Mouse (Mus musculus): ENCODE measurements around the gene Sorcs1.

The Sorcs1 gene

DNA sequence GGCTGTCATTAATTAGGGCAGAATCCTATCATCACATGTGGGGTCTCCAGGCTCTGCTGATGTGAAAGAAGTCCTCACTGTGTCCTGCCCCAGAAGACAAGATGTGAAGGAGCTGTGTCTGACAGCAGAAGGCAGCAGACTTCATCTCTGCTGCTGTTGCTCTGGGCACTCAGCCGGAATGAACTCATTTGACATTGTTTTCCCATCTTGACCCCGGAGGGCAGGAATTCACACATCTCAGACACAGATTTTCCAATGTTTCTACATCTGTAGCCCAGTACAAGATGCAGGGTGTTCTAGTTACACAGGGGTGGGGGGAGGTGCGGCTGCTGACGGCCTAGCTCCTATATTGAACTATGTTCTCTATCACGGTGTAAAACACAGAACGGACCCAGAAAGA is 474.1 kb downstream of the Sorcs1 start:
- DNase-seq: no peak

- DNase-seq: no peak
These were observed 481.9 kb downstream of the Sorcs1 start for GRCm38 (mm10) chr19:50196592-50196991.

DNA sequence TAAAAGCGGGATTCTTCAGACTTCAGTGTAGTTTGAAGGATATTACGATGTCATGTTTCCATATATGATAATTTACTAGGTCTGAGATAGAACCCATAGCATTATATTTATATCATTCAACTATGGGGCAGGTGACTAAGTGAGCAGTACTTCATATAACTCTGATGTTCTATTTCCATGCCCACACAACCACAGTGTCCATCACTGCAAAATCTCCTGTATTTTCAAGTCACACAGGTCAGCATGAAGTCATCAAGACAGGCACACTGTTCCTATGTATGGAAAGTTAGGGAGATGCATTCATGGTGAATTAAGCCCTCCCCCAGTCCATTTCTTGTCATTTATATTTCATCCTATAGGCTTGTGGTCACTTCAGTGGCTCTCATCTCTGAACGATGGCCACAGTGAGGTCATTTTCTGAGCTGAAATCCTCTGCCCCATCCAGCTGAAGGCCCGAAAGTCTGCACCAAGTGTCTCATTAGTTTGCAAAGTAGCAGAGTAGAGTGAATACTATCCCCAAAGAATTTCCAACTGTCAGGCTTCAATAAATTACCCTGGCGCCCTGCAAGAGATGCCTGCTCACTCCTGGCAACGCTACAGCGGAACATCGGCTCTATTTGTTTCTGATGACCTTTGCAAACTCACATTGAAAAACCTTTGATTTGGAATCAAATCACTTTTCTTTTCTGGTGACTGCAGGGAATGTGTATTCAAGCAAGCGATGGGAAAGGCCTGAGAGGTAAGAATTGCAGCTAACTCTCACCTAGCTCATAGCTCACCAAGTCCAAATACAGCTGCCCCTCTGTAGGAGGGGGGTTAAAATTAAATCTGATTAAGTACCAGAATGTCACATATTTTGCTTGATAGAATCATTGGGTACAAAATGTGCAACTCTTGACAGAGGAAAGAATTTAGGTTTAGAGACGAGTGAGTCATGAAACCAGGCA is 492.4 kb downstream of the Sorcs1 start:
- no peak for DNase-seq

DNA sequence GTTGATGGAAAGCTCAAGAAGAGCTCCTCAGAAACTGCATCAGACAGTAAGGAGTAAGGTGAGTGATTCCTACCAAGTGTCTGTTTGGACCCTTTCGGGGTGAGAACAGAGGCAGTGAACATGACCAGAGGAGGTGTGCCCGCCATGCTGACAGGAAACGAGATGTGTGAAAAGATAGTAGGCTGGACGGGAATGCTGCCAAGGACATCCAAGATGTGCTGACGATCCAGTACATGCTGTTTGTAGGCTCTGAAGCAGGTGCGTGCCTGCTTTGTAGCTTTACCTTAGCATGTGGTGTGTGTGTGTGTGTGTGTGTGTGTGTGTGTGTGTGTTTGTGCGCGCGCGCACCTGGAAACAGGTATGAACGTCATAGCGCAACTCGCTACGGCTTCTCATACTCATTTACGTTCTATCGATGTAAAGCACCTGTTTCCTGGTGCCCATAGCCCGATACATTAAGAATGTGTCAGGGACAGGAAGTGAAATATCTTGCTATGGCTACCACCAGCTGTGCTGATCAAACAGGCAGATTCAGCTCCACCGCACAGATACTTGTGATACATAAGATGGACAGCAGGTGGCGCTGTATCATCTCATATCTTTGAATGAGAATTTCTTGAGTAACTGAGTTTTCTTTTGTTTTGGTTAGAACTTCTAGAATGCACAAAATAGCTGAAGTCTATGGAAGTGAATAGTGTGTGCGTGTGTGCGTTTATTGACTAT is 493.4 kb downstream of the Sorcs1 start:
- DNase-seq: peak; percentile 10

GRCm38 (mm10) chr19:50178851-50179250 is 499.6 kb downstream of the Sorcs1 start:
- DNase-seq: no peak

- DNase-seq: no peak
These were observed 500.3 kb downstream of the Sorcs1 start for GRCm38 (mm10) chr19:50178151-50178550.

- no peak for DNase-seq
These were observed 506.6 kb downstream of the Sorcs1 start for GRCm38 (mm10) chr19:50171849-50172248.

DNA sequence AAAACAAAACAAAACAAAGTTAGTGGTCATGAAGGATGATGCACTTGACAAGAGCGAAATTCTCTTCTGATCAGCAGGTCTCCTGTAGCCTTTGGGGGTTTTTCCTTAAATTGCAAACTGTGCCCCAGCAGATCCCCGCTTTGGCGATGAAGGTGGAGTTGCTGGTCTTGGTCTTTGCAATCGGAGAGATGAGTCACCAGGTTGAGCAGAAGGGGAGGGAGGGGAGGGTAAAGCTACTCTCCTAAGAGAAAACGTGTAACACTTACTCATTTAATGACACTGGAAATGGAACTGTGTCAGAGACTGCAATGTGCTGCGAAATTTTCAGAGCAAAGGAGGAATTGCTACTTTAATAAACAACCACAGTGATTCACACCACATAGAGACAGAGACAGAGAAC is 527.3 kb downstream of the Sorcs1 start:
- no peak for DNase-seq

DNA sequence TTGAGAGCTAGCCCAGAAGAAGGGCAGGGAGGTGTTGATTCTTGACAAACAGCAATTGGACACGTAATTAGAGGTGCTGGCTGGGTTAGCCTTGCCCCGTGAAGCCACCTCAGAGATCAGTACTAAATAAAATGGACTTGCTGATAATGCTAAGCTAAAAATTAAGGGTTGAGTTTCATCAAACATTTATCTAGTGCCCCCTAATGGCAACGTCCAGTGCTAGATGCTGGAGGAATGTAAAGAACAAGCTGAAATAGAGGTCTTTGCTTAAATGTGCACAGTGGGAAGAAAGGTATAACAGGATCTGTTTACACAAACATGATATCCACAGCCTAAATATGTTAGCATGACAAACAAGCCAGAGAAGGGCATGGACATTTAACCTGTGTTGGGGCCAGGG is 532.5 kb downstream of the Sorcs1 start:
- no peak for DNase-seq

DNA sequence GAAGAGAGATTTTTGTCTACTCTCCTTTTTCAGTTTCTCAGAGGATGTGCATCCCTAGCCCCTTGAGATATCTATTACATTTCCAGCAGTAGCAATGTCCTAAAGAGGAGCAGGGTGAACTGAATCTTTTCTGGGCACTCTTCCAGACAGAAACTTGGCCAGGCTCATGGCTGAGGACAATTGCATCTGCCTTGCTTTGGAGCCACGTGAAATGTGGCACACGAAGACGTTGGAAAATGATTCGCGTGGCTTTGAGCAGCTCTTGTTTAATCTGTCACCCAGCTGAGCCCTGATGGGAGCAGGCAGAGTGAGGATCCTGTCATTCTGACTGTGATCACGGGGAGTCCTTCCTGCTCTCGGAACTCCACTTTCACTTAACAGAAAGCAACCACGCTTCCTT is 536.6 kb downstream of the Sorcs1 start:
- no peak for DNase-seq

GRCm38 (mm10) chr19:50134656-50135055 is 543.8 kb downstream of the Sorcs1 start:
- DNase-seq: no peak

- DNase-seq: no peak
These were observed 572.4 kb downstream of the Sorcs1 start for GRCm38 (mm10) chr19:50105842-50106585.

Measured in thymus, postnatal 14 days (tissue).